Mouse (Mus musculus): ENCODE measurements around the gene Gja3.

DNA sequence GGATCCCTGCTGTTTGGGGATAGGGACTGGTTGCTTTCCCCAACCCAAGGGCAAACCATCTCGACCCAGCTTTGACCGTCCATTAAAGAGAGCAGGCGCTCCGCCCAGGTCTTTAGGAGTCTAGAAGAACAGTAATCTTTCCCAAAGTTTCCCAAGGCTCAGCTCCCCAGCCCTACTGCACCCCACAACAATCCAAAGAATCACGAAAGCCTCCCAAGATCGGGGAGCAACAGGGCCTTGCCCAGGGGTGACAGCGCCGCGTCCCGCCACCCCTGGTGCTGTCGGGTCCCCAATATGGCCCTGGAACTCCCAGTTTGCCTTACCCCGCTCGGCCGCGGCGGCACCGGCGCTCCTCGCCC is 717 bp downstream of the Gja3 start:
- TF ChIP-seq HCFC1 (IDR thresholded peaks at IDR 0.05; ENCODE audit: low read depth, low read length), result no peak
- no peak for TF ChIP-seq NELFE (IDR thresholded peaks at IDR 0.05; ENCODE audit: low read depth, low read length)
- TF ChIP-seq USF1 (IDR thresholded peaks at IDR 0.05; ENCODE audit: low read depth, low read length), result no peak
- TF ChIP-seq USF2 (IDR thresholded peaks at IDR 0.05; ENCODE audit: borderline replicate concordance in 1 of 2, insufficient read depth in 1 of 2, low read depth in 1 of 2, low read length in 2 of 2), result no peak
